Mouse (Mus musculus) gastrocnemius, adult 8-10 months (tissue): ENCODE measurements around the gene Iqschfp. TPM values are rescaled to one million over a fixed set of nuclear protein-coding genes. Genes with fewer than 3 reads are reported as not detected.

ENCODE experiments used
- DNase-seq, 2 experiments: peaks; one replicate each; pipeline ENCODE4 v3.0.0; 2022; ENCODE audit warnings: low spot score in 2 of 2
- total RNA-seq, 4 experiments: library from RNA; stranded (reverse); gene quantifications; 2 replicates each; pipeline ENCODE4 v1.2.4; 2022

Iqschfp gene
- total RNA-seq, 4 experiments from 2014 or later, result not detected

DNA sequence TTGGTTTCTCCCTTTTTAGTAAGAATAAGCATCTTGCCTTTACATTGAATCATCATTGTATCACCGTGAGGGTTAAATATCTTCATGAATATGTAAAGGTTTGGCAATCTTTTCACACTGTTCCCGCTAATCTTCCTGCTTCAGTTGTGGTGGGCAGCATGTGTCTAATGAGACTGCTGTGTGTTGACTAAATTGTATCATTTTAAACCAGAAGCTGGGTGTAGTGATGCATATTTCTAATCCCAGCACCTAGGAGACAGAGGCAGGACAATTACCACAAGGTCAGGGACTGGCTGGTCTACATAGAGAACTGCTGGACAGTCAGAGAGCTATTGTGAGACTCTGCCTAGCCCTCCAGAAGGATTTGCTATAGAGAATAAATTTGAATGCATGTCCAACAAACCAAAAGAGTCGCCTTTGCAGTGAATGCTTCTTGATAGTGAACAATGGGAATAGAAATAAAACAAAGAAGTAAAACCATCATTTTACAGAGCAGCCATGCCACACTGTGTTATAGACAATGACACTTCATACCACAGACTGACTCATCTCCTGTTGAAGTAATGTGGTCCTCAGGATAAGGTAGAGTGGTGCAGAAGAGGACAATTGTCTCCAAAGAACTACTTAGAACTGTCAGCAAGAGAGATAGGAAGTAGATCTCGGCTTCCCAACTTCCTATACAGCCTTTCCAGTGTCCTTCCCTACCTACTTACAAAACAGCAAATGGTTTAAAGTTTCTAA lies 310.3 kb downstream of the Iqschfp start:
- no peak for DNase-seq

DNA sequence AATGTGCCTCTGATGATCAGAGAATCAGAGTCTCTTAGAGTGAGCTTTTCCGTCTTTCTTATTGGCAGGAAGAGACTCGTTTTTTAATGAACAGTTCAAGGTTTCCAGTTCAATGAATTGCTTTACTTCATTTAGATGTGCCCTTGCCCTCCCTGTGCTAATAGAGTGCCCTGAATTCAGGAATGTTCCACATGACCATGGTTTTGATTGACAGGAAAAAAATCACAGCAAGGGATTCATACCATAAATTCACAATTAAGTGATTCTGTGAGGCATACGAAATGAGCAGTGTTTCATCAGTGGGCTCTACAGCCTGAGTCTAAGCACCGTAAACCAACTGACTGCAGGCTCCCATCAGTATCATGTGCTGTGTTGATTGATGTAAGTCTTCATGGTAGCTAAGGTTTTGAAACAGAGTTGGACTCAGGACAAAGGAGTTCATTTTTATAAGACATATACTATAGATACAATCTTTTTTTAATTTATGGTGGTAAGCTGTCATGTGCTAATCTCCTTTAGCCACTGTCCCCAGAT lies 312.0 kb downstream of the Iqschfp start:
- DNase-seq, result no peak

DNA sequence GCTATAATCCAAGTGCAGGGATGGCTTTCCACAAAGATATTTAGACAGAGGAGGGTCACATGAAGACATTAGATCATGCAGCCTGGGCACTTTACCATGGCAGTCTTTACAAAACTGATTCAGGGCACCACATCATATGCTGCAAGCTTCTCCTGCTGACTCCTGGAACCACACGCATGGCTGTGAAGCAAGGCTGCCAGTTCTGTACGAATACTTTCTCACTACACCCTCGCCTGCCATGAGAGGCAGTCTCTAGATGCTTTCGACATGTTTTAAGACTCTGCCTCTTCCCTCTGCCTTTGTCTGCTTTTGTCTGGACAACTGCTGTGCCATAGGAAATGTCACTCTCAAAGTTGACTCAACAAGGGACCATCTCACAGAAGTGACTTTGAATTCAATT lies 318.4 kb downstream of the Iqschfp start:
- DNase-seq, result no peak

DNA sequence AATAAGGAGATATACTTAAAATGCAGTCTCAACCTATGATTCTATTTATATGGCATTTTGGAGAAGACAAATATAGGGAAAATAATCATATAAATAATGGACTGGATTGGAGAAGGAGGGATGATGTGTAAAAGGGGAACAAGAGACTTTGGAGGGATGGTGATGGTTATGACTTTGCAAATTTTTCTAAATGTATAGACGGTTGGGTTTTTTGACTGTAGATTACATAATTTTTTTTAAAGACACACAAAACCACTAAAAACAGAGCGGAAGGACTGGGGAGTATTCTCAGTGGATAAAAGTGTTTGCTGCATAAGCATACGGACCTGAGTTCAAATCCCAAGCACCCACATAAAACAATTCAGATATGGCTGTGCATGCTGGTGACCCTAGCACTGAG lies 329.4 kb downstream of the Iqschfp start:
- no peak for DNase-seq

DNA sequence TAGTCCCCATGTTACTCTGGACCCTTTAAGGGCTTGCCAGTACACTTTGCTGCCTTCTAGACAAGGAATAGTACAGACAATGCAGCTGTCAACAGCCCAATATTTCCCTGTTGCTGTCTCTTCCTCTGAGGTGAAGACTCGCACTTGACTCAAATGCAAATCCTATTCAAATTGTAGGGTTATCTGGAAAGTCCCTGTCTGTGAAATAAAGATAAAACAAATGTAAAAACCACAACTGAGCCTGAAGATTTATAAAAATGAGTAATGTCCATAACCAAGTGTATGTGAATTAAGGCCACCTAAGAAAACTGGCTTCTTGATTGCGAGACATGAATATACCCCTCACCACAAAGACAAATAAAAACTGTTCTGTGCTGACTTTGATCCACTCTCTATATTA lies 347.9 kb downstream of the Iqschfp start:
- no peak for DNase-seq

DNA sequence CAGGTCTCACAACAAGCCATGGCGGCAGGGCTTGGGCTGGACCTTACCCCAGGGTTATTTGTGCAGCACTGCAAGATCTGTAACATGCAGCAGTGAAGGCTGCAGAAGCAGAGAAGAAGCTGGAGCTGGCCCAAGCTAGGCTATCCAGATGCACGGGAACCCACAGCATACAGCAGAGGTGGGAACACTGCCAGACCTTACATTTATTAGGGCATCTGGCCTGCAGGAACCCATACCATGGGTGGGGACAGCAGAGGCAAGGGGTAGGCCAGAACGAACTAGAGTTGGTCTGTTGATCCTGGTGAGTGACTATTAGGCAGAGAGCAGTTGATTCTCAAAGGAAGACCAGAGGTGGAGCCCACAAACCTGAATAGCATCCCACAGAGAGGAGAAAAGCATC lies 351.2 kb downstream of the Iqschfp start:
- no peak for DNase-seq

DNA sequence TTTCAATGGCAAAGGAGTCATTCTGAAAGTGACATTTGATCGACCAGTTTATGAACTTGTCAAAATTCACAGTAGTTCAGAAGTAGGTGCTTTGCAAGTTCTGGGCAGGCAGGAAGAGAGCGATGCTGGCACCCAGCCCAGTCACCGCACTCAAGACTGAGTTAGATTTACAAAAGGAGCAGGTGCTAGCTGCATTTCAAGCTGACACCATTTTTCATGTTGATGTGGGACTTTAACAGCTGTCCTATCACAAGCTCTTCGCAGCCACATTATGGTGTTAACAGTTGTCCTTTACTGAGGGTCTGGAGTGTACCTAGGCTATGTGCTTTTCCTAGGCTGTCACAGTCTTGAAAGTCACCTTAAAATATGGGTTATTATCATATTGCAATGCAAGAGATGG lies 354.1 kb downstream of the Iqschfp start:
- no peak for DNase-seq

DNA sequence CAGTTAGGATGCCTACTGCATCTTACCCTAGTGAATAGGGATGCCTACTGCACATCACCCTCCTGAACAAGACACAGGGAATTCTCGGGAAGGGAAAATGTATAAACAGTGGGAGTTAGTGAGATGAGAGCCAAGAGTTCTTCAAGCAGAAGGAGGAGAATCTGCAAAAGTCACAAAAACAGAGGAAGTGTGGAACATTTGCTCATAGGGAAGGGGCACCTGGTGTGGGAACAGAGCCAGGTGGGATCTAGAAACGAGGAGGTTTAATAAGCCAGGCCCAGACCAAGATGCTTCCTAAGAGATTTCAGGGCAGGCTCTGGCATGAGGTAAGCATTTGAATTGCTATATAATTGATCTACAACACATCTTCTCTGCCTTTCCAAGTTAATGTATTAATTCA lies 358.6 kb downstream of the Iqschfp start:
- DNase-seq, result no peak

DNA sequence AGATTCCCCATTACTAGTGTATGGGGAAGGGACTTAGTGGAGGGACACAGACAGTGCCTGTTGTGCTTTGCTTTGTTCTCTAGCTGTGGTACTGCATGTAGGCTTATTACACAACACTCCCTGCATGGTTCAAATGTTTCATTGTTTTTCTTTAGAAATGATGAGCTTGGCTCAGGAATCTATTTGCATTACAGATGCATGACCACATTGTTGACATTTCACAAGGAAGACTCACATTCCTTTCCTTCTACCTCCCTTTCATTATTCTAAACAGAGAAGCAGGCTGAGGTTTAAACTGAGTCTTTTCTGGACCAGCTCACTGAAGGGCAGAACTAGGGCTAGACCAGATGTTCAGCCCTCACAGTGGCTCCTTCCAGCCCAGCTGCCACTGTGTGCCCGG lies 360.3 kb downstream of the Iqschfp start:
- no peak for DNase-seq

DNA sequence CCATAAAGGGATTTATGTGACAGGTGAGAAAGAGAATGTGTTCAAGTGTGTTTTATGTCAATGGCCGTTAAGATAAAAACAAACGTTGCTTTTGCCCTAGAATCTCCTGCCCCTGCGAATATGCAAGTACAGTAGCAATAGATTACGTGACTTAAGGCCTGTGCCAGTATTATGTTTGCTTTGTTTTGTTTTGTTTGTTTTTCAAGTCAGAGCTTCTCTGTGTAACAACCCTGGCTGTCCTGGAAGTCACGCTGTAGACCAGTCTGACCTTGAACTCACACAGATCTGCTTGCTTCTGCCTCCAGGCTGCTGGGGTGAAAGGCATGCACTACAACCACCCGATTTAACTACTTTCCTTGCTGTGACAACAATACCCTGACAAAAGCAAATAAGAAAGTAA lies 370.3 kb downstream of the Iqschfp start:
- no peak for DNase-seq

DNA sequence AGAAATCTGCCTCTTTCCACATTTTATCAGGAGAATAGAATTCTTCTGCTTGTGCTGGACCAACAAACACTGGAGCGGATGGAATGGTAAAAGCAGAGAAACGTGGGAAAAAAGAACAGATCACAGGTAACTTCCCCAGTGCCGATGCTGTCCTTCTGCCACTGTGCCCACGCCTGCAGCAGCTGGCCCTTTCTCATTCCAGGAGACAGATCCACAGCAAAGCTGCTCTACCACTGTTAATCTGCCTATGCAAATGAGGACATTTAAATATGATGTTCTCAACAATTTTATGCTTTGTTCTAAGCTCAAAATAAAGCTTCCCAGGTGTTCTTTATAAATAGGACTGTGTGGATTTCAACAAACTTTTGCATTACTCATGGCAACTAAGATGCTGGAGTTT lies 375.9 kb downstream of the Iqschfp start:
- no peak for DNase-seq

DNA sequence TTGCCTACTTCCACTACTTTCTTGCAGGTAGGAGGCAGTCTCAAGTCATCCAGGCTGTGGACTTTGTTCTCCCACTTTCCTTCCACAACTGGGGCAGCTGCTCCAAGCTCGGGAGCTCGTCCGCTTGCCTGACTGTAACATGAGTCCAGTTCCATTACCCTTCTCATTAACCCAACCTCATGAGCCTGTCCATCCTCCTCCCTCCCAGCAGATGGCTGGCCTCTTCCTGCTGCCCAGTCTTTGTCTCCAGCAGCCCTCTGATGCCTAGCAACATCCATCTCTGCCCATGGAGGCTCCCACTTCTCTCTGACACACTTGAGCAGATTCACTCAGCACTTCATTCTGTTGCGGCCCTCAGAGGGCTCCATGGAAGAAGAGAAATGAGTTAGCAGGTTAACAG lies 377.2 kb downstream of the Iqschfp start:
- no peak for DNase-seq

DNA sequence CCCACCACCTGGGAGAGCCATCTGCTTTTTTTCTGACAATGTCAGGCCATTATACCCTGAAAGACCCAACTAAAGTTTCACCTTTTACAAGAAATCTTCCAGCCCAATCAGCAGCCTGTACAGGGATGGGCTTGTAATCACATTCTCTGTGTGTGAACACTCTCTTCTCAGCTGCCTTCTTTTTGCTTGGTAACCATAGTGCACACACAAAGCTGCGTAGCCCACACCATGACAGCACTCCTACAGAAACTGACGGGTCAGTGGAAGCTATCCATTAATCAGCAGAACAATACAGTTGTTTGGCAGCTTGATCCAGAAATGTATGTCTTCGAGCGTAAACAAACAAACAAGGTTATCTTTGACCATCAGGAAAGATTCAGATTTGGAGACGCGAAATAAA lies 378.2 kb downstream of the Iqschfp start:
- DNase-seq, result no peak

DNA sequence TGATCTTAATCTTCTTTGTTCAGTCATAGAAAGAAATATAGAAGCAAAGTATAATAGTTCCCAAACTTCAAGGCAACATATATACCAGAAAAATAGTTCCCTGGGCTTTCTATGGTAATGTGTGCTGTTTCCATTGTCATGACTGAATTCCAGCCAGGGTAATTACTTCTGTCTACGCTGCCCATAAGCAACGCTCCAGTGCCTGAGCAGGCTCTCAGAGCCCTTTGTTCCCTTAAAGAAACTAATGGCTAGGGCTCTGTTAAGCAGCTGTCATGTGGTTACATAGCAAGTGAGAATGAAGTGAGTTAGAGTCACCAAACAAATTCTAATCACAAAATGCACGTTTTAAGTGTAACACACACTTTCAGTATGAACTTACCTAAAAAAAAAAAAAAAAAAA lies 379.4 kb downstream of the Iqschfp start:
- DNase-seq, result no peak

DNA sequence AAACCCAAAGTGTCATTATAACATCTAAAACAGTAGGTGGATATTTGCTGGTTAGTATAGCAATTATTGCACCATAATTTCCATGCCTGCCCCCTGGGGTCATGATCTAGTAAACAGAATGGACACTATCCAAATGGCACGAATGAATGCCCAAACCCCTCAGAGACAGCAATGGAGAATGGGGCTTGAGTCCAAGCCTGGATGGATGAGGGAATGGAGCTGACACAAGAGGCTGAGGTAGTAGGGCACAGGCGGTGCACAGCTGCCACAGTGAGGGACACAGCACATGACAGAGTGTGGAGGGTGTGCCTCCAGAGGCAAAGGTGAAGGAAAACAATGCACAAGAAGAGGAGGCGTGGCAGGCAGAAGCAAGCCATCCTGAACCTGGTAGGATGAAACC lies 379.8 kb downstream of the Iqschfp start:
- DNase-seq, result no peak

DNA sequence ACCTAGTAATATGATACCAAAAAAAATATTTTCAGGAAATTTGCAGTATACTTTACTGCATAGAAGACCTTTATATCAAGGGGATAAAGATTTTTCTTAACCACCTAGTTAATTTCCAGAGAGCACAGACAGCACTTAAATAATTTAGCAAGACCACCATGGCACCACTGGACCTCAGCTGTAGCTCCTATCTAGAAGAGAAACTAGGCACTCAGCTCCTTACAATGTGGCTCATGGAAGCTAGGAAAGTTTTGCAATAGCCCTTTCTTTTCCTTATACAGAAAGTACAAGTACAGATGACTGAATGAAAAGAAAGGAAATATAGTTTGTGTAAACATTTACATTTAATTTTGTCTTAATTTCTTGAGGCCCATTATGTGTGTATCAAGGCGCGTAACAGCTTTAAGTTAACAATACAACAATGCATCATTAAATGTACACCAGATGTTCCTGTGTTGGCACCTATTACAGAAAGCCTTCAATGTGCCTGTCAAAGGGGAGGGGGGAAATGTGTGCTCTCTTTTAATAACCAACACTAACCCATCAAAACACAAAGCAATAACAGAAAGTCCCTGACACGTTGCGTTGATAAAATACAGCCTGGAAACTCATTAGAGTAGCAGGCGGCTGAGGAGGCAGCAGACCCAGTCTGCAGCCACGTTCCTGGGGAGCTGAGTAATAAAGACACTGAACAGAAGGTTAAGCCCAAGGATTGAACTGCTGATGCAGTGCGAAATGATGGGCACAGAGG lies 391.0 kb downstream of the Iqschfp start:
- no peak for DNase-seq

DNA sequence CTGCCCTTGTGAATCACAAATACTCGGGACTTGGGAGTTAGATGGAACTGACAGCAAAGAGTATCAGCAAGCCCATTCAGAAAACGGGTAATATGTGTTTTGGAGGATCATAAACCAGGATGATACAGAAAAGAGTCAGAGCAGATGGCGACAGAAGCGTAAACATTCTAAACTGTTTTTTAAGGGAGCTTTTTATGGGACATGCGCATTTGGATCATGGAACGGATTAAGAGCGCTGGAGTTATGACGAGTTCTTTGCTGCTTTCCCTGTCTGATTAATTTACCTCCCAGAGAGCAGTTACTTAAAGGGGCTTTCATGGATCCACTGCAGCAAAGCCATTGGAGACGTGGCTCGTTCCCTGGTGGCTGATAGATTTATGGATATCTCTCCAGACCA lies 391.6 kb downstream of the Iqschfp start:
- DNase-seq, result no peak

DNA sequence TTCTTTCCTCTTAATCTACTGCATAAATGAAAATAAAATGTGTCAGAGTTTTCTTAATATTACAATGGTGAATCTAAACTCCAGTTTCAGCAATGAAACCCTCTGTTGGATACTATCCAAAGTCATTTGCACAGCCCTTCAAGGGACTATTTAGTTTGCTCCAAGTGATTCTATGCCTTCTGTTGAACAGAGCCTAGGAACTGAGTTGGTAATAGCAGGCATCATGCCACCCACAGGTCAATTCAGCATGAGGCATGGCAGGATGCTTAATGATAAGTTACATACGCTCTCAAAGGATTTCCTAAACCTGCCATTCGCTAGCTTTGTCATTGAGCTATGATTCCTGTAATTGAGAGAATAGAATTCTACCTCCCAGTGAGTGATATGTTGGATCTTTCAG lies 392.5 kb downstream of the Iqschfp start:
- DNase-seq, result no peak

DNA sequence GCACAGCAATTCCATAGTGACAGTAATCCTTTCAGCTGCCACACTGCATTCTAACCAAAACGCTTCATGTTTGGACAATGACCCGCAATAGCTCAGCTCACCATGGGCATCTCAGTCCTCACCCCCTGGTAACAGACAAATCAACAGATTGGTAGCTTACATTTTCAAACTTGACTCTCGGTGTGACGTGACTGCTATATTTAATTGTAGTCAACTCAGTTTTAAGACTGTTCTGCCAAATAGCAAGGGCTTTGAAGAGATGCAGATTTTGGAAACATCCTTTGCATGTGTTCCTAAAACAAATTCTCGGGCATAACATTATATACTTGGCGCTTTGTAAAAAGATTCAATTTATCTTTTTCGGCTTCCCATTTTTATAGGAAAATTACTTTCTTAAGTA lies 404.7 kb downstream of the Iqschfp start:
- DNase-seq, result no peak

DNA sequence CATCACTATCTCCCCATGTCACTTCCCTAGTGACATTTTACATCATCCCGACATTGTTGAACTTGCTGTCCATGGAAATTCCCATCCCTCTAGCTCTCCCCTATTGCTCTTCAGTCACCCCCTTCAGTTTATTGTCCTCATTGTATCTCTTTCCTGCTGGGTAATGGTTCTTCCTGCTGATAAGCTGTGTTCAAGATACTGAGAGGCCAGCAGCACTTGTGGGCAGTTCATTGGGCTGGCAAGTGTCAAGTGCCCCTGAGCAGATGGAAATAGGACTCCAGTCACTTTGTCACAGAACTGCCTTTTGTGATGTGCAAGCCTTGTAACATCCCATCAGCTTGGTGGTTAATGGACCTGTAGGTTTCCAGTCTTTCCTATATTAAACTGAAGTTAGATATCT lies 413.6 kb downstream of the Iqschfp start:
- no peak for DNase-seq

DNA sequence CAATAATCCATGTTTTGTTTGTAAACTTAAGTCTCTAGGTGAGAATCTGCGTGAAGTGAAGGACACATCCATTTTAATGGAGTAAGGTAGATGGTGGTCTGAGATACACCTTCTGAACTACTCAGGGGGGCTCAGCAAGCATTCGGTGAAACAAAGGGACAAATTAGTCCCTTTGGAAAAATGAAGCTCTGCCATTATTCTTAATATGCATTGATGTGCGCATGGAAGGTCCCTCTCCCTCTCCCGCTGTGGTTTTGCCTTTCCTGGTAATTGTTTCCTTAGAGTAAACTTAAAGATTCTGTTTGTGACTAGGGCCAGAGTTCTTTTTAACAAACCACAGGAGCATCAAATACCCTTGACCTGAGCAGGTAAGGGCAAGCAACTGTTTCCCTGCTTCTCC lies 414.7 kb downstream of the Iqschfp start:
- DNase-seq, result no peak

DNA sequence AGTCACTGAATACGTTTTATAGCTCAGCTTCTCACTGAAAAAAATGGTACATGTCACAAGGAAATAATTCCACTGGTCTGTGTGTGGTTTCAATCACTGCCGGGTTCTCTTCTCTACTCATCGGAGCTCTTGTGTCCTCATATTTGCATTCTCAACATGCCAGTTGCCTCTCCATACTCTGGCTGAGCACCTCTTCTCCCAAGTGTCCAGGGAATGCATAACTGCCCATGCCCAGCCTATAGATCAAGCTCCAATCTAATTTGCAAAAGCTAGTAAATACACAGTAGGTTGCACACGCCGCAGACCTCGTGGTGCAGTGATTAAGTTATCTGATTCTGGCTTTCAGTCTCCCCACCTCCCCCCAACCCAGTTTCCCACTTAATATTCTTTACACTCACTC lies 433.5 kb downstream of the Iqschfp start:
- DNase-seq, result no peak

DNA sequence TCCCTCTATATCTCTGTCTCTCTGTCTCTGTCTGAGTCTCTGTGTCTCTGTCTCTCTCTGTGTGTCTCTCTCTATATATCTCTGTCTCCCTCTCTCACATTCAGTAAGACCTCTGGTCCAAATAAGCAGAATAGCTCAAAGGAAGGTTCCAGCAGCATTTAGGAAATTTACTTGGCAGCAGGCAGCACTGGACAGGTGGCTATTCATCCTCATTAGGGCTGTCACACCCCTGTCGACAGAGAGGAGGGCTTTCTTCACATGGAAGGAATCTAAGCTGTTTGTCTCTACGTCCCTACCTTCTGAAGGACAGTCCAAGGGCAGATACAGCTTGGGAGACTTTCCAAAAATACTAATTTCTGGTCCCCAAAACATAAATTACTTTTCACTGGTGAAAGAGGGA lies 440.5 kb downstream of the Iqschfp start:
- DNase-seq, result no peak
